Mouse (Mus musculus) activated CD4-positive, CD25-positive, alpha-beta regulatory T cell, adult 4 months (primary cell): ENCODE data around the gene Wfikkn2. TPM values are rescaled to one million over a fixed set of nuclear protein-coding genes. Genes with fewer than 3 reads are reported as not detected.
A peak's percentile ranks its signal among the peaks of the same experiment; 100 is the strongest.

ENCODE experiments used
- ATAC-seq: one replicate; pipeline ENCODE4 v1.8.0; 2017
- polyA plus RNA-seq, 2 experiments: library from polyadenylated mRNA; unstranded; fragments of 100-300 nt; shearing (Covaris generic); gene quantifications; one replicate each; pipeline ENCODE4 v1.2.1; 2017

Wfikkn2 gene
- polyA plus RNA-seq, 2 experiments from 2014 or later = 0.65 to 1.0 TPM

GRCm38 (mm10) chr11:94221257-94221656, 24.5 kb downstream of the Wfikkn2 start:
- ATAC-seq = no peak

- no peak for ATAC-seq
Measured at GRCm38 (mm10) chr11:94216247-94216646, 29.6 kb downstream of the Wfikkn2 start.

- ATAC-seq = no peak
Measured at GRCm38 (mm10) chr11:94215581-94215980, 30.2 kb downstream of the Wfikkn2 start.

GRCm38 (mm10) chr11:94213735-94214594, 31.8 kb downstream of the Wfikkn2 start:
- no peak for ATAC-seq

GRCm38 (mm10) chr11:94212997-94213396, 32.8 kb downstream of the Wfikkn2 start:
- no peak for ATAC-seq

- ATAC-seq = no peak
Measured at GRCm38 (mm10) chr11:94212489-94212836, 33.3 kb downstream of the Wfikkn2 start.

GRCm38 (mm10) chr11:94211651-94212488, 33.9 kb downstream of the Wfikkn2 start:
- ATAC-seq = no peak

GRCm38 (mm10) chr11:94211124-94211603, 34.6 kb downstream of the Wfikkn2 start, which contains the start of gene Tob1:
Gene Tob1 (plus strand): TSS chr11:94211454.
- ATAC-seq = peak; percentile 91

GRCm38 (mm10) chr11:94210191-94211086, 35.4 kb downstream of the Wfikkn2 start:
- peak; percentile 53 for ATAC-seq

GRCm38 (mm10) chr11:94209695-94210131, 36.1 kb downstream of the Wfikkn2 start:
- peak; percentile 0 for ATAC-seq

GRCm38 (mm10) chr11:94208811-94209675, 36.8 kb downstream of the Wfikkn2 start:
- no peak for ATAC-seq

- no peak for ATAC-seq
Measured at GRCm38 (mm10) chr11:94206398-94207114, 39.2 kb downstream of the Wfikkn2 start.

GRCm38 (mm10) chr11:94203066-94203465, 42.7 kb downstream of the Wfikkn2 start:
- ATAC-seq = no peak

GRCm38 (mm10) chr11:94202106-94202505, 43.7 kb downstream of the Wfikkn2 start:
- ATAC-seq = no peak

- no peak for ATAC-seq
Measured at GRCm38 (mm10) chr11:94200422-94200821, 45.4 kb downstream of the Wfikkn2 start.

GRCm38 (mm10) chr11:94199771-94200170, 46.0 kb downstream of the Wfikkn2 start:
- ATAC-seq = no peak

GRCm38 (mm10) chr11:94198405-94199146, 47.2 kb downstream of the Wfikkn2 start:
- ATAC-seq = no peak

- no peak for ATAC-seq
Measured at GRCm38 (mm10) chr11:94196311-94196710, 49.5 kb downstream of the Wfikkn2 start.

- no peak for ATAC-seq
Measured at GRCm38 (mm10) chr11:94193109-94193508, 52.7 kb downstream of the Wfikkn2 start.

- ATAC-seq = no peak
Measured at GRCm38 (mm10) chr11:94190665-94191064, 55.1 kb downstream of the Wfikkn2 start.
